Mouse (Mus musculus) mouse trophoblast stem cell (cell line): ENCODE data around the gene Dcst1.

Experiments
- in situ Hi-C, 2 experiments: fragments of 300-500 bp; cut with MseI, MboI; formaldehyde crosslinking; loops; 2 replicates in 1 of 2; 3 replicates in 1 of 2; pipeline ENCODE4 v1.15.1; 2025

Gene Dcst1

DNA sequence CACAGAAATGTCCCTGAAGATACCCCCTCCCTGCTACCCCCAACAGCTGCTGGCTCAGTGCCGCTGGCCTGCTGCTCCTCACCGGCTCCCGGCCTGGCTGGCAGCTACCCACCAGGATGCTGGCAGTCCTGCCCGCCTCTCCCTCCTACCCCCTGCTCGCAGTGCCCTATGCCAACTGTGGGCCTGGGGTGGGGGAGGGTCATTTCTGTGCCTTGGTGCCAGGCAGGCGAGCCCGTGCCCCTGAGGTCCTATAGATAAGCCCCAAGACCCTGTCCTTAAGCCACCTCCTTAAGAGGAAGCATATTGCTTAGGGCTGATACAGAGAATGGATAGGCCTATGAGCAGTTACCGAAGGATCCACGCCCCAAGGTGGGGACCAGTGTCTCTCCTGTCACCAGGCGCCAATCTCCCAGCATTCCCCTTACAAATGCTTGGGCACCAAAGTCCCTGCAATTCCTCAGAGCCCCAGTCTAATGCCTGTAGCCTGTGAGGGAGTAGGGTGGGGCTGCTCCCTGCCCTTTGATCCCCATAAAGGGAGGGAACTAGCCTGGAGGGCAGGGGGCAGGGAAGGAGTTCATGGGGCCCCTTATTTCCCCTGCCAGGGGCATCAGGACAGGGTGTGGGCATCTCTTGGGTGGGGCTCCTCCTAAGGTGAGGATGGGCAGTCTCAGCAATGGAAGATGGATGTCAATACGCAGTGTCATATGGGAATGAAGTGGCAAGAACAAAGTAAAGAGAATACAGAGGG is 23.3 kb upstream of the Dcst1 start:
- in situ Hi-C loops = no loop called here

DNA sequence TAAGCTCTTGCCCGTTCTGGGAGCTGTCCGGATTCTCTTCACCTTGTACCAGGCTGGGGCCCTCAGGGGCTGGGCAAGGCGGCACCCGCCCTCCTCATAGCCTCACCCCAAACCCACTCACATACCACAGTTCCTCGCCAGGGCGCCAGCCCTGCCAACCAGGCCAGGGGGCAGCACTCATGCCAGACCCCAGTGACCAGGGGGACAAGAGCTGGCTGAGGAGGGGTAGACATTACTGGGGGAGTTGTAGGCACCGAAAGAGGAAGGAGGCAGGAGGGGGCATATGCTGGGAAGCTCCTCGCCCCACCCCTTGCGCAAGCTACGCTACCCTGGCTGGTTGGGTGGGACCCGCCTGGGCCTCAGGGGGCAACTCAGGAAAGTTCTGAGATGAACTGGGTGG is 22.6 kb upstream of the Dcst1 start:
- in situ Hi-C loops = no loop called here

DNA sequence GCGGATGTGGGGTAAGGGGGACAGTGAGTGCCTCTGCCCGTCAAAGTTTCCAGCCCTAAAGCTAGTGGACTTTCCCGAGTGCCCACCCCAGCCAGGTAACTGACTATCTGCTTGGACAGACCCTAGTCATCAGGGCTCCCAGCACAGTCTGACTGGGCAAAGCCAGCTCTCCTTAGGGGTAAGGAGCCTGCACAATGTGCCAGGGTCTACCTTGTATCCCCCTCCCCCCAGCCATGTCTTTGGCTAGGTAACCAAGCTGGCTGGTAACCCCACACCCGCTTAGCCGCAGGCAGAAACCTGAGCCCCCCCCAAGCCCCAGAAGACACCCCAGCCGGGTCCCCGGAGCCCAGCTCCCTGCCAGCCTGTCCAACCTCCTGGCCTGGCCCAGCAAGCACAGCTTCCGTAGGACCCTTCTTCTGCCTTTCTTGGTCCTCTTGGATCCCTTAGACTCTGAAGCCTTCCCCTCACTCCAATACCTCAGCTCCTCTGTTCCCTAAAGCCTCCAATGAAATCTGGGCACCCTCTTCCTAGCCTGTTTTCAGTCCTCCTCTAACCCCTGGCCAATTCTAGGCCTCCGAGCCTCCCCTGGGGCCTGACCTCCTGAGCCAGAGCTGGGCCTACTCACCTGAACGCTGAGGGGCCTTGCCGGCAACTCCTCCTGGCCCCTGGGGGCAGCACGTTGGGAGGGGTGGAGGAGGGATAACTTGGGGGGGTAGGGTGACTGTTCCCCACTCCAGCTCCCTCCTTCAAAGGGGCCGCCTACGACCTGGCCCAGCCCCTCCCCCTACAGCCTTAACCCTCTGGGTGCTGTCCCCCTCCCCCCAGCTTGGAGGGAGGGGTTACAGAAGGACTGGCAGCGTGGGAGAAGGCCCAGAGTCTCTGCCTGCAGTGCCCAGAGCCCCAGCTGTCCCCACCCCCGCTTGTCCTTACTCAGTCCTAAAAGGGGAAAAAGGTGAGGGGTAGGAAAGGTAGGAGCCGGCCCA is 21.7 kb upstream of the Dcst1 start:
- in situ Hi-C loops = no loop called here

DNA sequence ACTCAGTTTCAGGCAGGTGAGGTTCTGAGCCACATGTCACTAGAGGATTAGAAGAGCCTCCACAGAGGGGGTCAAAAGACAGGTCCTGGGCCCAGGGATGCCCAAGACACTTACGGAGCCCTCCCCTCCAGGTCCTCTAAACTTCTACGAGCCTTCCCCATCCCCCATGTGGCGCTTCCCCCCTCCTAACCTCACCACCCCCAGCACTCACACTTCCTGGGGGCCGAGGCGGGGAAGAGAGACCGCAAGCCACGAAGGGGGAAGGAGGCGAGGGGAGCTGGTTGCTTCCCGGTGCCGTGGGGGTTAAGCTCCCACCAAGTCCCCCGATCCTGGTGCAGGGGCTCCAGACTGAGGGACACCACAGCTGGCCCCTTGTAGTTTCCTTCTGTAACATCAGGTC is 20.4 kb upstream of the Dcst1 start:
- in situ Hi-C loops = no loop called here

DNA sequence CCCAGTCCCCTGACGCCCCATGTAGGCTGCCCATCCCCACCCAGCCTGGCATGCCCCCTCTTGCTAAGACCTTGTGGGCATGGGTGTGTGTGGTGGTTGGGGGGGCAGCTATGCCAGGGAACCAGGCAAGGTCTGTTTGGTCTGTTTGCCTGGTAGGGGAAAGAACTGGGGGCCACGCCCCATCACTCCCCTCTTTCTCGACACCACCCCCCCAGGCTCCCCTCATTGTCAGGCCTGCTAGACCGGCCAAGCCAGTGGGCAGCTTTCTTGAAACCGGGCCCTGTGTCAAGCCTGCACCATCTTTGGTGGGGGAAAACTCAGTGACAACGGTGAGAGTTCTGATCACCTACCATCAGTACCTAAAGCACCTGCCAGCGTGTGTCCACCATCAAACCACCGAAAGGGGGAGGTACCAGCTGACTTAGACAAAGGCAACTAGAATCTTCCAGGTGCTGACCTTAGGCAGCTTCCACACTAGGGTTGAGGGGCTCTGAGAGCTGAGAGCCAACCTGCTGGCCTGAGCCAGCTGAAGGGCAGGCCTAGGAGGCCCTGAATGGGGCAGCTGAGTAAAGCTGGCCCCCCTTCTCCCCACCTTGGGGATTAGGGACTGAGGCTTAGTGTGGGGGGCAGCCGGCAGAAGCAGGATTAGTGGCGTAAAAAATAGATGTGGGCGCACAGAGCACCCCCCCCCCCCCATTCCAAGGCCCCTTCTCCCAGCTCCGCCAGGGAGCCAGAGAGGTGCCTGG is 19.5 kb upstream of the Dcst1 start:
- in situ Hi-C loops = no loop called here

DNA sequence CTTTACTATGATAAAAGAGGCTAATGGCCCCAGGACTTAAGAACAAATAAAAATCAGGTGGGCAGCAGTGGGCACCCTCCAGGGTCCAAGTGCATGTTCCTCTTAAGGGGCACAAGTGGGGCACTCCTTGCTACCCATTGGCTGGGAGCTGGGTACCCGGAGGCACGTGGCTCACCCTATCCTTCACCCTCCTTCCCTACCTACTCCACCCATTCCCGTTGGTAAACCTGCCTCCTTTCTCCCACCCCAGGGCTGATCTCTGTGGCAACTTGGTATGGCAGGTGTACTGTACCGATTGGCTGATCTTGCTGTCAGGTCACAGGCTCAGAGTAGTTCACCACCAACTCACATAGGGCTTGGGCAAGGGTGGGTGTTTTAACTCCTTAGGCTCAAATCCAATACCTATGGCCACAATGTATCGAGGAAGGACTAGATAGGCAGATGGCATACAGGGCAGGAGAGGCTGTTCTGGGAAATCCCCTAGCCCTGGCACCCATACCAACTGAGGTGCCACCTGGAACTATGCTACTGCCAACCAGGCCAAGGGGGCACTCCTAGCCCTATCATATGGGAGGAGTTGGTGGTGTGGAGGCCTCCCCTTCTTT is 18.7 kb upstream of the Dcst1 start:
- in situ Hi-C loops = no loop called here

DNA sequence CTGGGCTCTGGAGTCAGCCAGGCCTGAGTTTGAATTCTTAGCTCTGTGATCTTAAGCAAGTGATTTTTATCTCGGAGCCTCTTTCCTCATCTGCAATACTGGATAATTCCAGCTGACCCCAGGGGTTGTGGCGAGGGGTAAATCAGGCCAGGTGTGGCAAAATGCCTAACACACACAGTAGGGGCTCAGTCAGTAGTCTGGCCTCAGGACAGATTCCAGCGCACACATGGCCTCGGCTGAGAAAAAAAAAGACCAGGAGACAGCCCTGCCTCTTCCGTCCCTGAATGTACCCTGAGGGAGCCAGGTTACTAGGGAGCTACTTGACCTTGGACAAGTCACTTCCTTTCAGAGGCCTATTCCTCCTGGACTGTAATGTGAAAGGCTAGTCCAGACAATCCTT is 17.9 kb upstream of the Dcst1 start:
- in situ Hi-C loops = no loop called here

DNA sequence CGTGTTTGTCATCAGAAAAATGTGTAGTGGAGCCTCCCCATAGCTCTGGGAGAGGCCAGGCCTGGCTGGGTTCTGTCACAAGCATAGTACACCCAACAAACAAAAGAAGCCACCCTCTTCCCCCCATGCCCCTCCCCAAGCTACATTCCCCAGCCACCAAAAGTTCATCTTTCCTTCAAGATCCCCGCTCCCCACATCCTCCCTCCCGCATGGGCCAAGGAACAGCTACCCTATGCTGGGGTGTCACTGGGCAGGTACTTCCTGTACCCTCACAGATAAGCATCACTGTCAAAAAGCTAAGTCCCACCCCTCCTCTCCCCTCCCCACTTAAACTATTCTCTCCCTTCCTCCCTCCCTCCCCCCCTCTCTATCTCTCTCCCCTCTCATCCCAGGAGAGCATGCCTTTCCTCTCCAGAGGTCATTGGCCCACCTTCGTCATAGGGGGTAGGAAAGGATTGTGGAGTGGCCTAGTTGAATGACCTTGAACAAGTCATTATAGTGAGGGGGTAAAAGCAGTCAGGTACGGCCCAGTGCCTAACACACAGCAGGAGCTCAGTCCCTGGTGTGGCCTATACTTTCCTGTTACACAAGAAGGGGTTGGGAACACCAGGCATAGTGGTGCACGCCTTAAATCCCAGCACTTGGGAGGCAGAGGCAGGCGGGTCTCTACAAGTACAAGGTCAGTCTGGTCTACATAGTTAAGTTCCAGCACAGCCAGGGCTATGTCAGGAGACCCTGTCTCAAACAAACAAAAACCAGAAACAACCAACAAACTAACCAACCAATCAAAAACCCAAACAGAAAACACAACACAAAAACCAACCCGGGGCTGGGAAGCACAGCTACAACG is 17.2 kb upstream of the Dcst1 start:
- in situ Hi-C loops = no loop called here

DNA sequence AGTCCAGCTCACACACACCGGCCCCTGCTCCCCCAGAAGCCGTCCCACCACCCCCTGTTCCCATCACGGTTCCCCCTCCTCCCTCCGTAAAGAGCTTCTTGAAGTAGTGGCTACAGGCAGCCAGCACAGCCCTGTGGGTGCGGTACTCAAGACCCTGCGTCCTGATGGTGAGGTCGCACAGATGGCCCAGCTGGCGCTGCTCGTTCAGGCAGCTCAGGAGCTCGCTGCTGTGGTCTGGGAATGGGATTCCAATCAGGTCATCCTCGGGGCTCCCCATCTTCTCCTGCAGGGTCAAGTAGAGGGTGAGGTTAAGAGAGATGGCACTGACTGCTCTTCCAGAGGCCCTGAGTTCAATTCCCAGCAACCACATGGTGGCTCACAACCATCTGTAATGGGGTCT is 16.2 kb upstream of the Dcst1 start:
- in situ Hi-C loops = no loop called here

DNA sequence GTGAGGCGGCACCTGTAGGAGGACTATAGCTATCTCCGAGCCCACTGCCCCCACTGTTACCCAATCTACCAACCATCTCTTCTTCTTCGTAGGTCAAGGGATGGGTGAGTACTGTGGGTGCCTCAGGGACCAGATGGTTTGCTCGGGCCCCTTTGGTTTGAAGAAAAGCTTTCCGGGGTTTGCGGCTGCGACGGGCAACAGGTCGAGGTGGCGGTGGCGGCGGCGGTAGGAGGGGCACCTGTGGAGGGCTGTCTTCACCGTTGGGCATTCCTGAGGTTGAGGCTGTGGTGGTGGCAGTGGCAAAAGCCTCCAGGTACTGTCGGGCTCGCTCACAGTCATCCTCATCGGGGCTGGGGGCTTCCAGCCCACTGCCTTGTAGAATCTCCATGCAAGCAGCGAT is 15.7 kb upstream of the Dcst1 start:
- in situ Hi-C loops = no loop called here

DNA sequence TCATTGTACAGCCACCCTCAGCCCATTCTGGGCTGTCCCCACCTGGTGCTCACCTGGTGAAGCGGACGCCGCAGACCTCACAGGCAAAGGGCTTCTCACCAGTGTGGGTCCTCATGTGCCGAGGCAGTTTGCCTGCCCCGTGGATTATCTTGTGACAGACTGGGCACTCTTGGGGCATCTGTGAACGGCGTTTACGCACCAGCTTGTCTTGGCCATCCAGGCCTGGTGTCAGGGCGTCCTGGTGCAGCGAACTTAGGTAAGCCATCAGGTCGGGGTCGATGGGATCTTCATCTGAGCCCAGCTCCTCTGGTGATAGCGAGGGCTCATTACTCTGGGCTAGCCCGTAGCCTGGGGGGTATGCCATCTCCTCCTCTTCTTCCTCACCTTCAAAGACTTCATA is 15.2 kb upstream of the Dcst1 start:
- in situ Hi-C loops = no loop called here

DNA sequence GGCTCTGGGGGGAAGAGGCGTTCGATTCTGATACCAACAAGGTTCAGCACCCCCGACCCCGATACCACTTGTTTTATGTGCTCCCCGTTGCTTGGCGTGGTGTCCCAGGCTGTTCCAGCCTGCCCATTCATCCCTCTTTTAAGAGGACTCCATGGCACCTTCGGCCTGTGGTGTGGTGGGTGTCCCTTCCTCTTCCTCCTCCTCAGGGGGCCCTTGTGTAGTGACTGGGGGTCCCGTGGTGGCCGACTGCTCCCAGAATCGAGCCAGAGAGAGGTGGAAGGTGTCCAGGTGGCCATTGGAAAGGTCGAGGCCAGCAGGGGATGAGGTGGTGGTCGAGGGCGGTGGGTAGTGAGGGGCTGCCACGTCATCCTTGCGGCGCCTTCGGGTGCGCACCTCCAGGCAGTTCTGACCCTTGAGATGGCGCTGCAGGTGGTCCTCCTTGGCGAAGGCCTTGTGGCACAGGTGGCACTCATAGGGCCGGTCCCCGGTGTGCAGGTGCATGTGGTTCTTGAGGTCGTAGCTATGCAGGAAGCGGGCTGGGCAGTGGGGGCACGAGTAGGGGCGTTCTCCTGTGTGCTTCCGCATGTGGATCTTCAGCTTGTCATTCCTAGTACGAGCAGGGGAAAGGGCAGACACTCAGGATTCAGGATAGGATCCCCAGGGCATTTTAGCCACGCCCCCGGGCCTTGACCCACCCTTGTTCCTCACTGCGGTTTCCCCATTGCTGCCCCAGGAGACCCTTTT is 14.5 kb upstream of the Dcst1 start:
- in situ Hi-C loops = no loop called here

DNA sequence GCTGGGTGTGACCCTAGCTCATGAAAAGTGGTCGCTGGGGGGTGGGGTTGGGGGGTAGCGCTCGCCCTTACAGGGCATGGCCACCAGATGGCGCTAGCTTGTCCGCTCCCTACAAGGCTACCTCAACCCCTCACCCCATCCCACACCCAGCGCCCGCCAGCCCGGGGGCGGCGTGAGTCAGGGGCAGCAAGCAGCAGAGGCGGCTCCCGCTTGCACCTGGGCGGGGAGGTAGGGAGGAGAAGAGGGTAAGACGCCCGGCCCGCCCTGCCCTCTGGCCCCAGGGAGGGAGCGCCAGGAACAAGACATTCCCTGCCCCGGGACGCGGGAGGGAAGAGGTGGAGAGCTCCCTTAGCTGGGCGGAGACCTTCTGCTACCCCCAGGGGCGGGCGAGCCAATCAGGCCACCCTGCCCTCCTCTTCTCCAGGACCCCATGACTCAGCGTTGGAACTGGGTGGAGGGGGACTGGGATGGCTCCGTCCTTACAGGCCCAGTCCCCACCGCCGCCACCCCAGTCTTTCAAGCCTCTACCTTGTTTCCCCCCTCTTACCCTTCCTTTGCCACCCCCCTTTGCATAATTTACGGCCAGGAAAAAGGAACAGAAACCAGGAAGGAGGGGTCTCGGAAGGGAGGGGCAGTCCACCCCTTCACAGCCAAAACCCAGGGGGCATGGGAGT is 13.5 kb upstream of the Dcst1 start:
- in situ Hi-C loops = no loop called here

DNA sequence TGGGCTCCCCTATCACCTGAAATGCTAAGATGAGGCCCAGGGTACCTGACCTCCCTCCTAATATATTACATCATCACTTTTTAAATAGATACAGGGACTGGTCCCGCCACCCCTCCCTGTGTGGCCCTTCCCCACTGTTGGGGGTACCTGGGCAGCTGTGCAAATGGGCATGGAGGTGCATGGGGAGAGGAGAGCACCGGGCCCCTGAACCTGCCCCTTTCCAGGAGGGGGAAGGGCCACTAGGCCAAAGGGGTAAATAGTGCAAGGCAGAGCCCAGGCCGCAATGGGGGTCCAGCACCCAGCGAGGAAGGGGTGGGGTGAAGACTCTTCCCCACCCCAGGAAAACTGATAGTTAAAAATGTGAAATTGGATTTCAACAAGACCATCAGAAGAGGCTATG is 12.8 kb upstream of the Dcst1 start:
- in situ Hi-C loops = no loop called here

DNA sequence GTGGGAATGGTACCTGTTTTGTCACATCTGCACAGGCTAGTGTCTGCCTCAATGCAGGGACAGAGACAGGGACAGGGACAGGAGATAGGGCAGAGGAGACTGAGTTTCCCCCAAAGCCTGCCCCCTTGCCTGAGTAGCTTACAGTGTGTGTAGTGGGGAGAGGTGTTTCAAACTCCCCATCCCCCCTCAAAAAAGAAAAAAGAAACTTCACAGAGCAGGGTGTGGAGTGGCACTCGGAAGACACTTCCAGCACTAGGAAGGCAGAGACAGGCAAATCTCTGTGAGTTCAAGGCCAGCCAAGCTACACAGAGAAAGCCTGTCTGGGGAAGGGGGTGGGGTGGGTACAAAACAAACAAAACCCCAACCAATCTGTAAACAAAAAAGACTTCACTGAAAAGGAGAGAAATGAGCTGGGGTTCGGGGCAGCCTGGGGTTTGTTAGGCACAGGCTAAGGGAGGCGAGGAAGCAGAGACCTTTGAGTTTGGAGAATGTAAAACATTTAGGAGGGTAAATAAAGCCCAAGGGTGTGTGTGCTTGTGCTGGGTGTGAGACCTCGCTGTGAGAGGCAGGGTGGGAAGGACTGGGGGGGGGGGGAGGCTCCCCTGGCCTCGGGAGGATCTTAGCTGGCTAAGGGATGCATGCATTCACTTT is 8.7 kb upstream of the Dcst1 start:
- in situ Hi-C loops = no loop called here

DNA sequence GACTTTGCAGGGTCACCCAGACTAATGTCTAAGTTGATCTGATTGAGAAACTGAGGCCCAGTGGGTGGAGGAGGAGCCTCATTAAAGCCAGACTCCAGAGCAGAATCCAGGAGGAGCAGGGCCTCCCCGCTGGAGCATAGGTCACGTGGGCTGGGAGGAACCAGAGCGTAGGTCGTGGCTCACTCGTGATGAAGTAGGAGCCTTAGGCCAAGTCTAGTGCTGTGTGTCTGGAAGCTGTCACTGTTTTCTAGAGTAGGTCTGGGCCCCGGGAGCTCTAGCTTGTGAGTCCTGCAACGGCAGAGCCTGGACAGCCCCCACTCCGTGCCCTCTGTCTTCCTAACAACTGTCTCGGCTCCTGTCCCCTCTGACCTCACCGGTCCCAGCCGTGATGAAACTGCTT is 2.3 kb upstream of the Dcst1 start:
- in situ Hi-C loops = no loop called here

DNA sequence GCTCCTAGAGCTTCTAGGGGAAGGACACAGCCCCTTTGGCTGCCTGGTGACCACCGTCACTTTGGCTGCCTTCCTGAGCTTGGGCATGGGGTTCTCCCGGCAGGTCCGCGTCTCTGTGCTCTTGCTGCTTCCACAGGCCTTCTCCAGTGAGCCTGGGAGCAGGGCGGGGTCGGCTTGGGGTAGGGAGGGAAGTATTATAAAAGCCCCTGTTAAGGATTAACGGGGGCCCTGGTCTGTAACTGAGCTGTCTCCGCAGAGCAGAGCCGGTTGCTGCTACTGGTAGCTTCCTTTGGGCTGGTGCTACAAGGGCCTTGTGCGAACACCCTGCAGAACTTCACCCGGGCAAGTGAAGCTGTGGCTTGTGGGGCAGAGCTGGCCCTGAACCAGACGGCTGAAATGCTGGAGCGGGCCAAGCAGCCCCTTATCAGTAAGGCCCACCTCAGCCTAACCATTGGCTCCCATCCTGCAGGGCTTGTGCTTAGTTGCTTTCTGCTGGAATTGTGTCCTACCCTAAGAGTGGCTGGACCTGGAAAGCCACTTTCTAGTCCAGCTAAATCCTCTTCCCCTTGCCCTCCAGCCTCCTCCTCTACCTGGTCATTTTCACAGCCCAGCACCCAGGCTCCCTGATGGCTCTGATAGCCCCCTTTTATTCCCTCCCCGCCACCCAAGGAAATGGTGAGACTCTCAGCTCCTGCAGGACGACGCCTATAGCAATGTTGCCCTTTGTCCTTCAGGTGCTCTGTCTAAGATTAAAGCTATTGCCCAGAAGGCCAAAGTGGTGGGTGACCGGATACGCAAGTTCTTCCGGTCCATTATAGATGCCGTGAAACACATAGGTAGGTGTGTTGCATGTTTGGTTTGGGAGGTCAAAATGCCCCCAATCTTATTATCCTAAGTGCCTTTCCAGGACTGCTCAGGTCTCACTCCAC is 697 bp upstream of the Dcst1 start:
- in situ Hi-C loops = no loop called here

DNA sequence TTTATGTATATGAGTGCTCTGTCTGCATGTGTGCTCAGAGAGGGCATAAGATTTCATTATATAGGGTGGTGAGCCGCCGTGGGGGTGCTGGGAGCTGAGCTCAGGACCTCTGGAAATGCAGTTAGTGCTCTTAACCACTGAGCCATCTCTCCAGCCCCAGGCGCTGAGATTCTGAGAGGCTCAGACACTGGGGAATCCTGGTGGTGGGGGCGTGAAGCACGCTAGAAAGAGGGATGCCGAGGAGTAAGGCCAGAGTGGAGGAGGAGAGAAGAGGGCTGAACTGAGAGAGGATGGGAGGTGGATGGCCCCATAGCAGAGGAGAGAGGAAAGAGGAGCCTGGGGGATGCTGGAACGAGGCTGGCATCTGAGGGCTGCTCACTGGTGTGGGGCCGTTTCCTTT is 422 bp downstream of the Dcst1 start:
- in situ Hi-C loops = no loop called here
